Mouse (Mus musculus): Measurements from ENCODE around the gene Lrrc27. TPM values are rescaled to one million over a fixed set of nuclear protein-coding genes. Genes with fewer than 3 reads are reported as not detected.

Lrrc27 gene
- total RNA-seq, 2 experiments from 2014 or later = 6.9 to 8.1 TPM

- DNase-seq = no peak
Observed at GRCm38 (mm10) chr7:139214160-139214559, 1.4 kb downstream of the Lrrc27 start.

- no peak for DNase-seq
Observed at GRCm38 (mm10) chr7:139214596-139215340, 2.0 kb downstream of the Lrrc27 start.

GRCm38 (mm10) chr7:139215516-139215915, 2.7 kb downstream of the Lrrc27 start:
- no peak for DNase-seq

GRCm38 (mm10) chr7:139215946-139216345, 3.2 kb downstream of the Lrrc27 start:
- no peak for DNase-seq

GRCm38 (mm10) chr7:139216464-139216863, 3.7 kb downstream of the Lrrc27 start:
- DNase-seq = no peak

- DNase-seq = no peak
Observed at GRCm38 (mm10) chr7:139217046-139217445, 4.3 kb downstream of the Lrrc27 start.

- DNase-seq = peak; percentile 60 to 81
Observed at GRCm38 (mm10) chr7:139218641-139219415, 6.0 kb downstream of the Lrrc27 start.

GRCm38 (mm10) chr7:139219486-139219885, 6.7 kb downstream of the Lrrc27 start:
- DNase-seq = no peak

GRCm38 (mm10) chr7:139220303-139220702, 7.5 kb downstream of the Lrrc27 start:
- DNase-seq = peak; percentile 47 to 60

GRCm38 (mm10) chr7:139221072-139221471, 8.3 kb downstream of the Lrrc27 start:
- DNase-seq = no peak

- DNase-seq = no peak
Observed at GRCm38 (mm10) chr7:139221856-139222255, 9.1 kb downstream of the Lrrc27 start.

- DNase-seq = no peak
Observed at GRCm38 (mm10) chr7:139222341-139222740, 9.6 kb downstream of the Lrrc27 start.

- no peak for DNase-seq
Observed at GRCm38 (mm10) chr7:139224070-139224469, 11.3 kb downstream of the Lrrc27 start.

- DNase-seq = peak in 1 of 2 experiments; percentile 38
Observed at GRCm38 (mm10) chr7:139224725-139225124, 11.9 kb downstream of the Lrrc27 start.

- no peak for DNase-seq
Observed at GRCm38 (mm10) chr7:139226416-139226815, 13.6 kb downstream of the Lrrc27 start.

- DNase-seq = no peak
Observed at GRCm38 (mm10) chr7:139228447-139229171, 15.8 kb downstream of the Lrrc27 start.

GRCm38 (mm10) chr7:139229837-139230236, 17.0 kb downstream of the Lrrc27 start:
- DNase-seq = no peak

- no peak for DNase-seq
Observed at GRCm38 (mm10) chr7:139230241-139230640, 17.5 kb downstream of the Lrrc27 start.

GRCm38 (mm10) chr7:139233714-139234113, 20.9 kb downstream of the Lrrc27 start:
- DNase-seq = peak; percentile 92 to 95

GRCm38 (mm10) chr7:139234426-139235188, 21.8 kb downstream of the Lrrc27 start:
- peak; percentile 57 to 66 for DNase-seq

GRCm38 (mm10) chr7:139235651-139236358, 23.0 kb downstream of the Lrrc27 start:
- peak in 1 of 2 experiments; percentile 41 for DNase-seq

Measured in adrenal gland, postnatal 36 days (tissue).